Mouse (Mus musculus) kidney, adult 18-20 months (tissue): Measurements from ENCODE around the gene Vmn1r171.
"Not testable (repeated sequence)": the region's sequence is repeated elsewhere in the genome, so short reads cannot be mapped to it uniquely, and the experiment has no call there.

Experiments
- DNase-seq: peaks from one replicate; pipeline ENCODE4 v3.0.0; 2021

Vmn1r171 gene

DNA sequence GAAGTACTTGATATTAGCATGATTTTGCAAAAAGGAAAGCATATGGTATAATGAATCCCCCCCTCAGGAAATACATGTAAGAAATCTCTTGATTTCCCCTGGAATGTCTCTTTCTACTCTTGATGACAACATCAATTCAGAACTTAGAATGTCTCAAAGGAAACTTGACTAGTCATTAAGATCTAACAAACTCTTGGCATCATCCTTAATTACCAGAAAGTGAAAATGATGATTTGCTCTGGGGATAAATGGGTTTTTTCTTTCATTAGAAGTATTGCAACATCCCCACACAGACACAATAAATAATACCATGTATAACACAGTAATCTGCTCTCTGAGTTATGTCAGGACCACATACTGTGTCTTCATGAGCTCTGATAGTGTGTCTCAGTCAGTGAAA lies at the start of gene Vmn1r171:
TSS of gene Vmn1r171 (plus strand) at position 301 of the 400 bp plus-strand sequence.
- DNase-seq, result no peak

DNA sequence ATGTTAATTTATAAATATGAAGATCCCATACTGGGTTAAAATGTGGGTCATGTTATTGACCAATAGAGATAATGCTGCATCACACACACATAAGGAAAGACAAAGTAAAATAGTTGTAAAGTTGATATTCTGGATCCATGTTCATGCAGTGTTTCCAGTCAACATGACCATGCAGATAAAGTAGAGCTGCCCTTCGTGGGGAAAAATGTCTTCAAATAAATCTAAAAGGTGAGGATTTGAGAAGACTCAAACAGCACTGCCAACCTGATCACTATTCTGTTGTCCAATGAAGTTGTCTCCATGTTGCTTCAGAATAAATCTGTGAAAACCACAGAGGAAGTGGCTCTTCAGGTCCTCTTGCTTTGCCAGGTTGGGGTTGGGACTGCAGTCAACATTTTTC lies 24.6 kb upstream of the Vmn1r171 start, which contains the start of gene Vmn1r170:
TSS of gene Vmn1r170 (plus strand) at position 301 of the 400 bp plus-strand sequence.
- not testable (repeated sequence) for DNase-seq

DNA sequence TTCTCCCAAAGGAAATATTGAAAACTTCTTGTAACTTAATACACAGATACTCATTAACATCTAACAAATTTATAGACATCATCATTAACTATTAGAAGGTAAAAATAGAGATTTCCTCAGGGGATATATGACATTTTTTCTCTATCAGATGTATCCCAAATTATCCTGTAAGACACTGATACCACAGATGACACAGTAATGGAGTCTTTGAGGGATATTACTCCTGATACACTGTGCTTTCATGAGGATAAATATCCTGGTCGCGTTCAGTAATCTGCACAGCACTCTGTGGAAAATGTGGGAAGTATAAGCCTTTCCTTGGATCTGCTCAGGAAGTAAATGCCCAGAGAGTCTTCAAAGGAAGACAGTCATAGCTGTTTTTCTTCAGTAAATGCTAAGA lies 27.5 kb downstream of the Vmn1r171 start, which contains the start of gene Vmn1r172:
TSS of gene Vmn1r172 (plus strand) at position 301 of the 400 bp plus-strand sequence.
- DNase-seq, result no peak
